Mouse (Mus musculus): Measurements from ENCODE around the gene Abcc6. TPM values are rescaled to one million over a fixed set of nuclear protein-coding genes. Genes with fewer than 3 reads are reported as not detected.

Abcc6 gene
- 0.23 and 0.40 TPM in 2 replicates for polyA plus RNA-seq (2015; fragmentation: Nextera tagmentation; extraction: Ambion mirVana)

- Histone ChIP-seq H3K4me2 (no peak within 1 kb of the TSS), H3K27ac (no peak within 1 kb of the TSS), H3K36me3 (no peaks in the 10 kb centered on the region), H3K4me1 (replicated peaks) (peaks cover 12% of the 10 kb centered on the region), H3K9me3 (no peaks in the 10 kb centered on the region), H3K27me3 (peaks cover 16% of the 10 kb centered on the region; the same call in 1 of the 2 replicates), H3K4me3 (no peak within 1 kb of the TSS), H3K9ac (peak within 1 kb of the TSS; percentile 29; the same call in 1 of the 2 replicates)
- no peak for ATAC-seq (ENCODE audit: low FRiP score)
- WGBS = 14% methylated on average over 11 of the region's 11 CpGs
Measured at GRCm38 (mm10) chr7:46030145-46030488, at the start of gene Abcc6. TSS of gene Abcc6 (minus strand) at chr7:46030302.

GRCm38 (mm10) chr7:46077675-46078074 is 47.6 kb upstream of the Abcc6 start:
- H3K9ac ChIP-seq = no peak overlapping the region
- H3K4me2 ChIP-seq = no peak overlapping the region
- WGBS = 83% methylated on average over 12 of the region's 12 CpGs
- no peaks in the 10 kb centered on the region for H3K9me3 ChIP-seq
- ATAC-seq (ENCODE audit: low FRiP score) = 0 out of 2 replicates have a peak, but pooled peaks have one; percentile 39
- no peaks in the 10 kb centered on the region for H3K27me3 ChIP-seq
- no peak overlapping the region for H3K4me3 ChIP-seq
- H3K27ac ChIP-seq = no peak overlapping the region
- peaks cover 94% of the 10 kb centered on the region for H3K36me3 ChIP-seq
- H3K4me1 ChIP-seq (replicated peaks) = no peaks in the 10 kb centered on the region

GRCm38 (mm10) chr7:46076844-46077243 is 46.7 kb upstream of the Abcc6 start:
- no peaks in the 10 kb centered on the region for H3K27me3 ChIP-seq
- WGBS = 92% methylated on average over 7 of the region's 7 CpGs
- no peak overlapping the region for H3K27ac ChIP-seq
- H3K4me2 ChIP-seq = no peak overlapping the region
- ATAC-seq (ENCODE audit: low FRiP score) = no peak
- H3K9me3 ChIP-seq = no peaks in the 10 kb centered on the region
- no peak overlapping the region for H3K4me3 ChIP-seq
- peaks cover 94% of the 10 kb centered on the region for H3K36me3 ChIP-seq
- no peaks in the 10 kb centered on the region for H3K4me1 ChIP-seq (replicated peaks)
- H3K9ac ChIP-seq = no peak overlapping the region

- 97% methylated on average over 8 of the region's 8 CpGs for WGBS
- no peak overlapping the region for H3K4me3 ChIP-seq
- no peaks in the 10 kb centered on the region for H3K4me1 ChIP-seq (replicated peaks)
- no peak overlapping the region for H3K9ac ChIP-seq
- peaks cover 91% of the 10 kb centered on the region for H3K36me3 ChIP-seq
- H3K27me3 ChIP-seq = no peaks in the 10 kb centered on the region
- ATAC-seq (ENCODE audit: low FRiP score) = no peak
- H3K9me3 ChIP-seq = no peaks in the 10 kb centered on the region
- H3K4me2 ChIP-seq = no peak overlapping the region
- H3K27ac ChIP-seq = no peak overlapping the region
Measured at GRCm38 (mm10) chr7:46068831-46069230, 38.7 kb upstream of the Abcc6 start.

GRCm38 (mm10) chr7:46063296-46063695 is 33.2 kb upstream of the Abcc6 start:
- H3K36me3 ChIP-seq = peaks cover 94% of the 10 kb centered on the region
- no peak overlapping the region for H3K27ac ChIP-seq
- no peaks in the 10 kb centered on the region for H3K4me1 ChIP-seq (replicated peaks)
- H3K4me2 ChIP-seq = no peak overlapping the region
- H3K9ac ChIP-seq = no peak overlapping the region
- no peak for ATAC-seq (ENCODE audit: low FRiP score)
- WGBS = 97% methylated on average over 6 of the region's 6 CpGs
- H3K9me3 ChIP-seq = no peaks in the 10 kb centered on the region
- H3K27me3 ChIP-seq = no peaks in the 10 kb centered on the region
- no peak overlapping the region for H3K4me3 ChIP-seq

GRCm38 (mm10) chr7:46061614-46062013 is 31.5 kb upstream of the Abcc6 start:
- 98% methylated on average over 16 of the region's 16 CpGs for WGBS
- ATAC-seq (ENCODE audit: low FRiP score) = no peak
- peaks cover 94% of the 10 kb centered on the region for H3K36me3 ChIP-seq

GRCm38 (mm10) chr7:46060688-46061087 is 30.6 kb upstream of the Abcc6 start:
- Histone ChIP-seq H3K4me2 (no peak overlapping the region), H3K27ac (no peak overlapping the region), H3K9me3 (no peaks in the 10 kb centered on the region), H3K36me3 (peaks cover 95% of the 10 kb centered on the region), H3K4me3 (no peak overlapping the region), H3K27me3 (no peaks in the 10 kb centered on the region), H3K9ac (no peak overlapping the region), H3K4me1 (replicated peaks) (no peaks in the 10 kb centered on the region)
- no peak for ATAC-seq (ENCODE audit: low FRiP score)
- WGBS = 97% methylated on average over 8 of the region's 8 CpGs

More at GRCm38 (mm10) chr7:46061614-46062013, 31.5 kb upstream of the Abcc6 start:
- H3K4me2 ChIP-seq = no peak overlapping the region
- no peak overlapping the region for H3K27ac ChIP-seq
- H3K9ac ChIP-seq = no peak overlapping the region
- no peaks in the 10 kb centered on the region for H3K9me3 ChIP-seq
- H3K4me1 ChIP-seq (replicated peaks) = no peaks in the 10 kb centered on the region
- H3K4me3 ChIP-seq = no peak overlapping the region
- H3K27me3 ChIP-seq = no peaks in the 10 kb centered on the region

- 96% methylated on average over 11 of the region's 11 CpGs for WGBS
Measured at GRCm38 (mm10) chr7:46058882-46059281, 28.8 kb upstream of the Abcc6 start.

GRCm38 (mm10) chr7:46053566-46053965 is 23.5 kb upstream of the Abcc6 start:
- Histone ChIP-seq H3K4me3 (no peak overlapping the region), H3K27ac (no peak overlapping the region), H3K4me1 (replicated peaks) (no peaks in the 10 kb centered on the region), H3K36me3 (peaks cover 81% of the 10 kb centered on the region), H3K27me3 (no peaks in the 10 kb centered on the region), H3K4me2 (no peak overlapping the region), H3K9me3 (no peaks in the 10 kb centered on the region), H3K9ac (no peak overlapping the region)
- ATAC-seq (ENCODE audit: low FRiP score) = no peak
- 97% methylated on average over 3 of the region's 3 CpGs for WGBS

More at GRCm38 (mm10) chr7:46058882-46059281, 28.8 kb upstream of the Abcc6 start:
- Histone ChIP-seq H3K27ac (no peak overlapping the region), H3K36me3 (peaks cover 98% of the 10 kb centered on the region), H3K27me3 (no peaks in the 10 kb centered on the region), H3K4me1 (replicated peaks) (no peaks in the 10 kb centered on the region), H3K4me3 (no peak overlapping the region), H3K4me2 (no peak overlapping the region), H3K9ac (no peak overlapping the region), H3K9me3 (no peaks in the 10 kb centered on the region)
- ATAC-seq (ENCODE audit: low FRiP score) = no peak

GRCm38 (mm10) chr7:46052161-46052821 is 22.2 kb upstream of the Abcc6 start:
- H3K4me2 ChIP-seq = no peak overlapping the region
- H3K9ac ChIP-seq = no peak overlapping the region
- no peaks in the 10 kb centered on the region for H3K9me3 ChIP-seq
- ATAC-seq (ENCODE audit: low FRiP score) = no peak
- H3K27ac ChIP-seq = no peak overlapping the region
- 89% methylated on average over 4 of the region's 4 CpGs for WGBS
- H3K36me3 ChIP-seq = peaks cover 81% of the 10 kb centered on the region
- H3K27me3 ChIP-seq = no peaks in the 10 kb centered on the region
- no peak overlapping the region for H3K4me3 ChIP-seq
- H3K4me1 ChIP-seq (replicated peaks) = no peaks in the 10 kb centered on the region

- Histone ChIP-seq H3K27ac (no peak overlapping the region), H3K4me3 (no peak overlapping the region), H3K4me1 (replicated peaks) (no peaks in the 10 kb centered on the region), H3K9me3 (no peaks in the 10 kb centered on the region), H3K9ac (no peak overlapping the region), H3K27me3 (no peaks in the 10 kb centered on the region), H3K36me3 (peaks cover 78% of the 10 kb centered on the region), H3K4me2 (no peak overlapping the region)
- WGBS = 73% methylated on average over 7 of the region's 7 CpGs
- no peak for ATAC-seq (ENCODE audit: low FRiP score)
Measured at GRCm38 (mm10) chr7:46049981-46050380, 19.9 kb upstream of the Abcc6 start.

GRCm38 (mm10) chr7:46047873-46048562 is 17.9 kb upstream of the Abcc6 start:
- WGBS = 95% methylated on average over 13 of the region's 13 CpGs
- H3K4me3 ChIP-seq = no peak overlapping the region
- H3K9ac ChIP-seq = no peak overlapping the region
- no peak overlapping the region for H3K27ac ChIP-seq
- ATAC-seq (ENCODE audit: low FRiP score) = no peak
- no peak overlapping the region for H3K4me2 ChIP-seq
- H3K27me3 ChIP-seq = no peaks in the 10 kb centered on the region
- no peaks in the 10 kb centered on the region for H3K4me1 ChIP-seq (replicated peaks)
- no peaks in the 10 kb centered on the region for H3K9me3 ChIP-seq
- peaks cover 78% of the 10 kb centered on the region for H3K36me3 ChIP-seq

GRCm38 (mm10) chr7:46045882-46046281 is 15.8 kb upstream of the Abcc6 start:
- Histone ChIP-seq H3K9me3 (no peaks in the 10 kb centered on the region), H3K27me3 (no peaks in the 10 kb centered on the region), H3K4me2 (no peak overlapping the region), H3K9ac (no peak overlapping the region), H3K27ac (no peak overlapping the region), H3K4me3 (no peak overlapping the region), H3K36me3 (peaks cover 84% of the 10 kb centered on the region), H3K4me1 (replicated peaks) (no peaks in the 10 kb centered on the region)
- 95% methylated on average over 11 of the region's 11 CpGs for WGBS
- no peak for ATAC-seq (ENCODE audit: low FRiP score)

Data from hindbrain, embryonic 13.5 days (tissue).